Mouse (Mus musculus) spleen, adult 2 months (tissue): Measurements from ENCODE around the gene Anxa5.

Experiments used
- CTCF ChIP-seq: fragments of 200-500 bp; IDR thresholded peaks from 2 replicates; pipeline ENCODE4 v1.5.1; 2011; ENCODE audit warnings: mild to moderate bottlenecking, inconsistent platforms; ENCODE audit not compliant: insufficient read depth, insufficient read length, insufficient replicate concordance; ENCODE audit errors: extremely low read depth
- POLR2A ChIP-seq: fragments of 200-500 bp; IDR thresholded peaks from 2 replicates; pipeline ENCODE4 v1.6.1; 2011; ENCODE audit warnings: low read depth, low read length, inconsistent platforms

- TF ChIP-seq CTCF, result no peak
- no peak for TF ChIP-seq POLR2A
Observed at GRCm38 (mm10) chr3:36455124-36455523, 20.6 kb downstream of the Anxa5 start.
